Mouse (Mus musculus) cerebellum, adult 11-12 months (tissue): ENCODE results near the gene Cpne9.
A peak's percentile ranks its signal among the peaks of the same experiment; 100 is the strongest.

Source experiments
- DNase-seq: peaks from one replicate; pipeline ENCODE4 v3.0.0; 2022

Cpne9 gene

GRCm38 (mm10) chr6:113282101-113282802 is at the start of gene Cpne9:
Gene Cpne9 (plus strand): TSS chr6:113282307.
- peak; percentile 48 for DNase-seq

- DNase-seq: no peak
Observed at GRCm38 (mm10) chr6:113235141-113235540, 47.0 kb upstream of the Cpne9 start.

GRCm38 (mm10) chr6:113237542-113238270 is 44.4 kb upstream of the Cpne9 start, which contains the start of gene Mtmr14:
Gene Mtmr14 (plus strand): TSS chr6:113237843.
- peak; percentile 98 for DNase-seq

GRCm38 (mm10) chr6:113238442-113238841 is 43.7 kb upstream of the Cpne9 start:
- peak; percentile 9 for DNase-seq

GRCm38 (mm10) chr6:113242753-113243152 is 39.4 kb upstream of the Cpne9 start:
- no peak for DNase-seq

GRCm38 (mm10) chr6:113245585-113245984 is 36.5 kb upstream of the Cpne9 start:
- no peak for DNase-seq

GRCm38 (mm10) chr6:113250786-113251185 is 31.3 kb upstream of the Cpne9 start:
- no peak for DNase-seq

GRCm38 (mm10) chr6:113251921-113252320 is 30.2 kb upstream of the Cpne9 start:
- DNase-seq: no peak

GRCm38 (mm10) chr6:113254899-113255298 is 27.2 kb upstream of the Cpne9 start:
- DNase-seq: no peak

GRCm38 (mm10) chr6:113261174-113261858 is 20.8 kb upstream of the Cpne9 start:
- DNase-seq: peak; percentile 27

- no peak for DNase-seq
Observed at GRCm38 (mm10) chr6:113263531-113263930, 18.6 kb upstream of the Cpne9 start.

GRCm38 (mm10) chr6:113264429-113264828 is 17.7 kb upstream of the Cpne9 start:
- no peak for DNase-seq

GRCm38 (mm10) chr6:113266996-113267655 is 15.0 kb upstream of the Cpne9 start:
- no peak for DNase-seq

GRCm38 (mm10) chr6:113267988-113268387 is 14.1 kb upstream of the Cpne9 start:
- no peak for DNase-seq

GRCm38 (mm10) chr6:113272365-113272764 is 9.7 kb upstream of the Cpne9 start:
- DNase-seq: no peak

- no peak for DNase-seq
Observed at GRCm38 (mm10) chr6:113276846-113277245, 5.3 kb upstream of the Cpne9 start.

- DNase-seq: no peak
Observed at GRCm38 (mm10) chr6:113281676-113282075, 431 bp upstream of the Cpne9 start.

- peak; percentile 50 for DNase-seq
Observed at GRCm38 (mm10) chr6:113282969-113283368, 862 bp downstream of the Cpne9 start.

GRCm38 (mm10) chr6:113283500-113283899 is 1.4 kb downstream of the Cpne9 start:
- DNase-seq: peak; percentile 51

- no peak for DNase-seq
Observed at GRCm38 (mm10) chr6:113284931-113285330, 2.8 kb downstream of the Cpne9 start.

- no peak for DNase-seq
Observed at GRCm38 (mm10) chr6:113286316-113286715, 4.2 kb downstream of the Cpne9 start.

GRCm38 (mm10) chr6:113287236-113287635 is 5.1 kb downstream of the Cpne9 start:
- DNase-seq: no peak

- no peak for DNase-seq
Observed at GRCm38 (mm10) chr6:113289346-113289745, 7.2 kb downstream of the Cpne9 start.
